23 mouse cellular contexts compared by ENCODE assay signal in genomic region chr2:151948311-151948710, GRCm38 (mm10). TPM values are rescaled to one million over a fixed set of nuclear protein-coding genes. Genes with fewer than 3 reads are reported as not detected.
DNase-seq lines count a peak whose midpoint lies in the region; ATAC-seq and TF ChIP-seq lines count a peak whose summit lies in the region.
"Had no signal": no experiment of that assay in that cellular context is flagged by ENCODE, and none has a peak within 500 bp of the region (broad histone marks: within the 10 kb centered on the region; RNA-seq: fewer than 3 reads in every experiment).

No protein-coding gene starts in this region.

- no peaks in the 10 kb centered on the region for H3K79me2 ChIP-seq in heart, adult 2 months (replicated peaks; ENCODE audit: control insufficient read depth, insufficient read depth, low read length)

- TF ChIP-seq EP300 in heart, adult 2 months (IDR thresholded peaks at IDR 0.05; ENCODE audit: insufficient read depth, low read depth, low read length) = no peak

- intact Hi-C loops in heart, adult 2 months (cut with DNase I) = no loop called here
- intact Hi-C loops in heart, postnatal 25 days (cut with DNase I) = no loop called here

- no peak for TF ChIP-seq CTCF in heart, adult 2 months (IDR thresholded peaks at IDR 0.05)

- H3K4me1 ChIP-seq in heart, adult 2 months (ENCODE audit: control insufficient read depth, insufficient read depth, low read length) = no peaks in the 10 kb centered on the region; the same call in 1 of the 2 replicates
- H3K4me1 ChIP-seq in midbrain, embryonic 15.5 days = peaks cover 12% of the 10 kb centered on the region
- no peaks in the 10 kb centered on the region for H3K4me1 ChIP-seq in midbrain, embryonic 11.5 days (ENCODE audit: control insufficient read depth, insufficient read depth, low read length)
- no peaks in the 10 kb centered on the region for H3K4me1 ChIP-seq in forebrain, embryonic 12.5 days
- H3K4me1 ChIP-seq: embryonic facial prominence, embryonic 15.5 days; forebrain, embryonic 10.5 days; forebrain, embryonic 15.5 days; hindbrain, embryonic 12.5 days had no signal

- H3K9me3 ChIP-seq in midbrain, embryonic 15.5 days = no peaks in the 10 kb centered on the region
- no peaks in the 10 kb centered on the region for H3K9me3 ChIP-seq in midbrain, embryonic 11.5 days (ENCODE audit: control insufficient read depth, low read length)
- H3K9me3 ChIP-seq in forebrain, embryonic 12.5 days = no peaks in the 10 kb centered on the region
- H3K9me3 ChIP-seq: embryonic facial prominence, embryonic 15.5 days; forebrain, embryonic 10.5 days; forebrain, embryonic 15.5 days; G1E; hindbrain, embryonic 12.5 days had no signal

- H3K9ac ChIP-seq in heart, adult 2 months (ENCODE audit: low read depth, low read length) = no peak overlapping the region
- no peak overlapping the region for H3K9ac ChIP-seq in midbrain, embryonic 15.5 days
- H3K9ac ChIP-seq in midbrain, embryonic 11.5 days (ENCODE audit: low read length) = no peak overlapping the region
- no peak overlapping the region for H3K9ac ChIP-seq in forebrain, embryonic 12.5 days
- H3K9ac ChIP-seq: embryonic facial prominence, embryonic 15.5 days; forebrain, embryonic 15.5 days; hindbrain, embryonic 12.5 days had no signal

- no peaks in the 10 kb centered on the region for H3K36me3 ChIP-seq in heart, adult 2 months (ENCODE audit: control insufficient read depth, insufficient read depth, low read length)
- H3K36me3 ChIP-seq in midbrain, embryonic 15.5 days (replicated peaks) = no peaks in the 10 kb centered on the region
- no peaks in the 10 kb centered on the region for H3K36me3 ChIP-seq in midbrain, embryonic 11.5 days (ENCODE audit: control insufficient read depth, insufficient read depth, low read length)
- H3K36me3 ChIP-seq in forebrain, embryonic 12.5 days (replicated peaks) = no peaks in the 10 kb centered on the region
- H3K36me3 ChIP-seq: embryonic facial prominence, embryonic 15.5 days; forebrain, embryonic 10.5 days; forebrain, embryonic 15.5 days; G1E; hindbrain, embryonic 12.5 days had no signal

- no peak overlapping the region for H3K4me2 ChIP-seq in midbrain, embryonic 15.5 days
- no peak overlapping the region for H3K4me2 ChIP-seq in midbrain, embryonic 11.5 days
- no peak overlapping the region for H3K4me2 ChIP-seq in forebrain, embryonic 12.5 days
- H3K4me2 ChIP-seq: embryonic facial prominence, embryonic 15.5 days; forebrain, embryonic 15.5 days; hindbrain, embryonic 12.5 days had no signal

- no peak for TF ChIP-seq POLR2A in heart, adult 2 months (IDR thresholded peaks at IDR 0.05; ENCODE audit: insufficient read depth, low read depth, low read length)

- H3K27me3 ChIP-seq in heart, adult 2 months (ENCODE audit: control insufficient read depth, insufficient read depth, low read length) = no peaks in the 10 kb centered on the region
- H3K27me3 ChIP-seq in midbrain, embryonic 15.5 days (replicated peaks) = no peaks in the 10 kb centered on the region
- no peaks in the 10 kb centered on the region; the same call in 1 of the 2 replicates for H3K27me3 ChIP-seq in midbrain, embryonic 11.5 days (ENCODE audit: control insufficient read depth, insufficient read depth, low read length)
- no peaks in the 10 kb centered on the region for H3K27me3 ChIP-seq in forebrain, embryonic 12.5 days
- H3K27me3 ChIP-seq: embryonic facial prominence, embryonic 15.5 days; forebrain, embryonic 15.5 days had no signal

- DNase-seq in gastrocnemius, adult 18-20 months (ENCODE audit: low spot score) = peak; percentile 41
- DNase-seq in gastrocnemius, adult 8-10 months (ENCODE audit: low spot score in 2 of 2) = no peak
- DNase-seq in heart, adult 2 months = peak; percentile 23 to 31
- no peak for DNase-seq in heart, postnatal 25 days (ENCODE audit: low spot score)
- DNase-seq in midbrain, embryonic 11.5 days (ENCODE audit: low spot score, missing footprints) = no peak
- DNase-seq: adrenal gland, adult 8-10 months; B cell, adult 2 months; cerebellum, adult 11 months; cerebellum, adult 8-10 months; cerebellum, postnatal 14 days; embryo, embryonic 11 days; kidney, adult 11 months; kidney, adult 9 months had no signal

- no peak overlapping the region for H3K4me3 ChIP-seq in heart, adult 2 months
- H3K4me3 ChIP-seq in midbrain, embryonic 15.5 days = no peak overlapping the region
- H3K4me3 ChIP-seq in midbrain, embryonic 11.5 days (ENCODE audit: low read depth, low read length) = no peak overlapping the region
- H3K4me3 ChIP-seq in forebrain, embryonic 12.5 days (replicated peaks) = no peak overlapping the region
- H3K4me3 ChIP-seq: embryonic facial prominence, embryonic 15.5 days; erythroblast, embryonic 14.5 days; forebrain, embryonic 10.5 days; forebrain, embryonic 15.5 days; hindbrain, embryonic 12.5 days had no signal

- no peak overlapping the region for H3K27ac ChIP-seq in heart, adult 2 months
- 0 out of 2 replicates have a peak overlapping the region, but pooled peaks have one; percentile 74 for H3K27ac ChIP-seq in midbrain, embryonic 15.5 days
- no peak overlapping the region for H3K27ac ChIP-seq in midbrain, embryonic 11.5 days (ENCODE audit: low read depth, low read length)
- H3K27ac ChIP-seq in forebrain, embryonic 12.5 days = no peak overlapping the region
- H3K27ac ChIP-seq: embryonic facial prominence, embryonic 15.5 days; forebrain, embryonic 10.5 days; hindbrain, embryonic 12.5 days had no signal

- ATAC-seq in midbrain, embryonic 15.5 days (replicated peaks) = no peak
- ATAC-seq in midbrain, embryonic 11.5 days (ENCODE audit: low FRiP score) = no peak
- no peak for ATAC-seq in forebrain, embryonic 12.5 days (ENCODE audit: low FRiP score)
- ATAC-seq: CD4-positive, CD25-positive, alpha-beta regulatory T cell, adult 4 months had no signal

- 66% methylated on average over 7 of the region's 7 CpGs for WGBS in heart, adult 2 months
- WGBS in midbrain, embryonic 15.5 days = 90% methylated on average over 7 of the region's 7 CpGs
- WGBS in midbrain, embryonic 11.5 days = 85% methylated on average over 7 of the region's 7 CpGs
- WGBS in forebrain, embryonic 12.5 days = 89% methylated on average over 7 of the region's 7 CpGs

RNA-seq across cellular contexts. Expression of gene Fam110a, which starts 31.7 kb away (rescaled TPM):
- 1 to 10 TPM; 1.8 to 2.1 TPM for total RNA-seq in gastrocnemius, adult 18-20 months (2021)
- total RNA-seq in gastrocnemius, adult 8-10 months (2022) = 1 to 10 TPM; 1.3 to 1.5 (median 1.4) TPM
- 1 to 10 TPM; 4.3 to 4.7 TPM for total RNA-seq in heart, adult 2 months (2021)
- polyA plus RNA-seq in heart, adult 2 months (2012; rRNA removed) = 6.6 and 7.2 TPM in 2 replicates
- total RNA-seq in heart, postnatal 25 days (2021) = 1 to 10 TPM; 4.5 to 4.7 TPM
- 61.2 and 62.8 TPM in 2 replicates for polyA plus RNA-seq in midbrain, embryonic 15.5 days (2015; fragmentation: Nextera tagmentation; extraction: Ambion mirVana)
- 85.9 and 96.4 TPM in 2 replicates for polyA plus RNA-seq in midbrain, embryonic 11.5 days (2014; fragmentation: Nextera tagmentation; extraction: Ambion mirVana)
- polyA plus RNA-seq in forebrain, embryonic 12.5 days (2016; fragmentation: Nextera tagmentation; extraction: Ambion mirVana) = 90.2 and 96.2 TPM in 2 replicates

RNA-seq across cellular contexts. Expression of gene Angpt4, which starts 37.3 kb away (rescaled TPM):
- under 1 TPM; 0.18 to 0.24 TPM for total RNA-seq in gastrocnemius, adult 18-20 months (2021)
- total RNA-seq in gastrocnemius, adult 8-10 months (2022) = under 1 TPM in 1 of 4 experiments, not detected in 3; 0.16 TPM
- under 1 TPM; 0.23 to 0.27 TPM for total RNA-seq in heart, adult 2 months (2021)
- 0.94 and 1.0 TPM in 2 replicates for polyA plus RNA-seq in heart, adult 2 months (2012; rRNA removed)
- total RNA-seq in heart, postnatal 25 days (2021) = under 1 TPM; 0.13 to 0.39 TPM
- polyA plus RNA-seq in midbrain, embryonic 15.5 days (2015; fragmentation: Nextera tagmentation; extraction: Ambion mirVana) = 0.18 and 0.23 TPM in 2 replicates
- 0.12 and 0.37 TPM in 2 replicates for polyA plus RNA-seq in midbrain, embryonic 11.5 days (2014; fragmentation: Nextera tagmentation; extraction: Ambion mirVana)
- polyA plus RNA-seq in forebrain, embryonic 12.5 days (2016; fragmentation: Nextera tagmentation; extraction: Ambion mirVana) = 0.10 TPM in 1 of 2 replicates, not detected in the other
- total RNA-seq: common myeloid progenitor, adult 5-6 weeks; G1E had no signal
- polyA plus RNA-seq: CD4-positive, CD25-positive, alpha-beta regulatory T cell, adult 4 months; erythroblast, embryonic 14.5 days; forebrain, embryonic 15.5 days; G1E had no signal

RNA-seq across cellular contexts. Expression of gene Slc52a3, which starts 48.0 kb away (rescaled TPM):
- 1 to 10 TPM in 1 of 2 experiments, under 1 TPM in 1; 0.94 to 1.3 TPM for total RNA-seq in gastrocnemius, adult 18-20 months (2021)
- under 1 TPM; 0.31 to 0.72 (median 0.57) TPM for total RNA-seq in gastrocnemius, adult 8-10 months (2022)
- 1 to 10 TPM; 1.8 to 3.4 TPM for total RNA-seq in heart, adult 2 months (2021)
- polyA plus RNA-seq in heart, adult 2 months (2012; rRNA removed) = 2.5 and 2.8 TPM in 2 replicates
- total RNA-seq in heart, postnatal 25 days (2021) = 1 to 10 TPM; 1.8 to 1.9 TPM
- polyA plus RNA-seq in midbrain, embryonic 15.5 days (2015; fragmentation: Nextera tagmentation; extraction: Ambion mirVana) = 1.3 and 2.2 TPM in 2 replicates
- 0.64 and 0.88 TPM in 2 replicates for polyA plus RNA-seq in midbrain, embryonic 11.5 days (2014; fragmentation: Nextera tagmentation; extraction: Ambion mirVana)
- polyA plus RNA-seq in forebrain, embryonic 12.5 days (2016; fragmentation: Nextera tagmentation; extraction: Ambion mirVana) = 0.54 and 0.78 TPM in 2 replicates

Comparison
In these comparisons a context has a peak if more than half of its experiments do, and no peak if none do; other contexts are left out.
1. DNase-seq: peak in gastrocnemius, adult 18-20 months (single experiment) and heart, adult 2 months (2 of 2); none in gastrocnemius, adult 8-10 months (0 of 2), heart, postnatal 25 days (single experiment) and midbrain, embryonic 11.5 days (single experiment).